Mouse (Mus musculus): ENCODE measurements at regions not wholly inside any gene's neighbourhood (a gene's known extent, or its start where the extent isn't known, plus 50 kb on each side); places are given as distances from the start of the nearest gene placed in this dataset.
A peak's percentile ranks its signal among the peaks of the same experiment; 100 is the strongest.

- Histone ChIP-seq H3K27ac (ENCODE audit: low read length) (no peak overlapping the region), H3K9ac (replicated peaks; ENCODE audit: low read length) (no peak overlapping the region), H3K27me3 (ENCODE audit: insufficient read depth, low read length) (no peaks in the 10 kb centered on the region), H3K9me3 (ENCODE audit: low read length) (no peaks in the 10 kb centered on the region), H3K4me3 (ENCODE audit: low read length) (no peak overlapping the region), H3K36me3 (ENCODE audit: insufficient read depth, low read length) (no peaks in the 10 kb centered on the region), H3K4me2 (replicated peaks; ENCODE audit: low read depth, low read length) (no peak overlapping the region), H3K4me1 (ENCODE audit: insufficient read depth, low read length) (peaks cover 11% of the 10 kb centered on the region)
- ATAC-seq (ENCODE audit: low FRiP score, low TSS enrichment), result no peak
- 60% methylated on average over 1 of the region's 1 CpGs for WGBS
Observed at GRCm38 (mm10) chr1:61233001-61233400, 255.3 kb downstream of the Icos start.

GRCm38 (mm10) chr1:61233476-61234297 is 256.0 kb downstream of the Icos start:
- H3K27ac ChIP-seq (ENCODE audit: low read length), result no peak overlapping the region
- peak overlapping the region; percentile 46 for H3K4me2 ChIP-seq (replicated peaks; ENCODE audit: low read depth, low read length)
- no peaks in the 10 kb centered on the region for H3K27me3 ChIP-seq (ENCODE audit: insufficient read depth, low read length)
- H3K4me1 ChIP-seq (ENCODE audit: insufficient read depth, low read length), result peaks cover 11% of the 10 kb centered on the region
- H3K4me3 ChIP-seq (ENCODE audit: low read length), result peak overlapping the region; percentile 25; the same call in 1 of the 2 replicates
- H3K36me3 ChIP-seq (ENCODE audit: insufficient read depth, low read length), result no peaks in the 10 kb centered on the region
- ATAC-seq (ENCODE audit: low FRiP score, low TSS enrichment), result peak; percentile 89
- WGBS, result 10% methylated on average over 10 of the region's 10 CpGs
- no peaks in the 10 kb centered on the region for H3K9me3 ChIP-seq (ENCODE audit: low read length)
- no peak overlapping the region; the same call in 1 of the 2 replicates for H3K9ac ChIP-seq (replicated peaks; ENCODE audit: low read length)

- no peak overlapping the region for H3K27ac ChIP-seq (ENCODE audit: low read length)
- WGBS, result 22% methylated on average over 1 of the region's 1 CpGs
- peaks cover 11% of the 10 kb centered on the region for H3K4me1 ChIP-seq (ENCODE audit: insufficient read depth, low read length)
- H3K36me3 ChIP-seq (ENCODE audit: insufficient read depth, low read length), result no peaks in the 10 kb centered on the region
- no peaks in the 10 kb centered on the region for H3K27me3 ChIP-seq (ENCODE audit: insufficient read depth, low read length)
- ATAC-seq (ENCODE audit: low FRiP score, low TSS enrichment), result peak; percentile 51; the same call in 1 of the 2 replicates
- no peaks in the 10 kb centered on the region for H3K9me3 ChIP-seq (ENCODE audit: low read length)
- H3K9ac ChIP-seq (replicated peaks; ENCODE audit: low read length), result no peak overlapping the region
- H3K4me3 ChIP-seq (ENCODE audit: low read length), result peak overlapping the region; percentile 25; the same call in 1 of the 2 replicates
- peak overlapping the region; percentile 46 for H3K4me2 ChIP-seq (replicated peaks; ENCODE audit: low read depth, low read length)
Observed at GRCm38 (mm10) chr1:61234298-61234682, 256.6 kb downstream of the Icos start.

- Histone ChIP-seq H3K9me3 (ENCODE audit: low read length) (no peaks in the 10 kb centered on the region), H3K4me1 (ENCODE audit: insufficient read depth, low read length) (peaks cover 11% of the 10 kb centered on the region), H3K4me2 (replicated peaks; ENCODE audit: low read depth, low read length) (no peak overlapping the region), H3K36me3 (ENCODE audit: insufficient read depth, low read length) (no peaks in the 10 kb centered on the region), H3K27me3 (ENCODE audit: insufficient read depth, low read length) (no peaks in the 10 kb centered on the region), H3K4me3 (ENCODE audit: low read length) (no peak overlapping the region), H3K9ac (replicated peaks; ENCODE audit: low read length) (no peak overlapping the region), H3K27ac (ENCODE audit: low read length) (no peak overlapping the region)
- ATAC-seq (ENCODE audit: low FRiP score, low TSS enrichment), result no peak
- 74% methylated on average over 2 of the region's 2 CpGs for WGBS
Observed at GRCm38 (mm10) chr1:61236511-61236910, 258.8 kb downstream of the Icos start.

GRCm38 (mm10) chr1:61238668-61239067 is 260.9 kb downstream of the Icos start:
- no peak overlapping the region for H3K9ac ChIP-seq (replicated peaks; ENCODE audit: low read length)

GRCm38 (mm10) chr1:61257561-61257960 is 279.8 kb downstream of the Icos start:
- no peaks in the 10 kb centered on the region for H3K36me3 ChIP-seq (ENCODE audit: insufficient read depth, low read length)
- no peak overlapping the region for H3K4me3 ChIP-seq (ENCODE audit: low read length)
- H3K27me3 ChIP-seq (ENCODE audit: insufficient read depth, low read length), result no peaks in the 10 kb centered on the region
- no peak for ATAC-seq (ENCODE audit: low FRiP score, low TSS enrichment)
- H3K4me2 ChIP-seq (replicated peaks; ENCODE audit: low read depth, low read length), result no peak overlapping the region
- no peak overlapping the region for H3K9ac ChIP-seq (replicated peaks; ENCODE audit: low read length)
- H3K27ac ChIP-seq (ENCODE audit: low read length), result no peak overlapping the region
- H3K4me1 ChIP-seq (ENCODE audit: insufficient read depth, low read length), result 0 out of 2 replicates have a peak, but pooled peaks cover 2% of the 10 kb centered on the region
- H3K9me3 ChIP-seq (ENCODE audit: low read length), result no peaks in the 10 kb centered on the region

More at GRCm38 (mm10) chr1:61238668-61239067, 260.9 kb downstream of the Icos start:
- Histone ChIP-seq H3K4me3 (ENCODE audit: low read length) (no peak overlapping the region), H3K4me1 (ENCODE audit: insufficient read depth, low read length) (peaks cover 9% of the 10 kb centered on the region), H3K4me2 (replicated peaks; ENCODE audit: low read depth, low read length) (no peak overlapping the region), H3K27ac (ENCODE audit: low read length) (no peak overlapping the region), H3K27me3 (ENCODE audit: insufficient read depth, low read length) (no peaks in the 10 kb centered on the region), H3K36me3 (ENCODE audit: insufficient read depth, low read length) (no peaks in the 10 kb centered on the region), H3K9me3 (ENCODE audit: low read length) (no peaks in the 10 kb centered on the region)
- 91% methylated on average over 3 of the region's 3 CpGs for WGBS
- no peak for ATAC-seq (ENCODE audit: low FRiP score, low TSS enrichment)

GRCm38 (mm10) chr1:61263466-61263865 is 285.7 kb downstream of the Icos start:
- no peak overlapping the region; the same call in 1 of the 2 replicates for H3K4me2 ChIP-seq (replicated peaks; ENCODE audit: low read depth, low read length)
- no peak overlapping the region for H3K27ac ChIP-seq (ENCODE audit: low read length)
- 44% methylated on average over 10 of the region's 10 CpGs for WGBS
- H3K4me1 ChIP-seq (ENCODE audit: insufficient read depth, low read length), result peaks cover 10% of the 10 kb centered on the region; the same call in 1 of the 2 replicates
- no peak for ATAC-seq (ENCODE audit: low FRiP score, low TSS enrichment)
- H3K9ac ChIP-seq (replicated peaks; ENCODE audit: low read length), result no peak overlapping the region
- H3K36me3 ChIP-seq (ENCODE audit: insufficient read depth, low read length), result no peaks in the 10 kb centered on the region
- no peaks in the 10 kb centered on the region for H3K27me3 ChIP-seq (ENCODE audit: insufficient read depth, low read length)
- no peaks in the 10 kb centered on the region for H3K9me3 ChIP-seq (ENCODE audit: low read length)
- no peak overlapping the region for H3K4me3 ChIP-seq (ENCODE audit: low read length)

- Histone ChIP-seq H3K36me3 (ENCODE audit: insufficient read depth, low read length) (no peaks in the 10 kb centered on the region), H3K27ac (ENCODE audit: low read length) (no peak overlapping the region), H3K27me3 (ENCODE audit: insufficient read depth, low read length) (no peaks in the 10 kb centered on the region), H3K4me1 (ENCODE audit: insufficient read depth, low read length) (peaks cover 10% of the 10 kb centered on the region; the same call in 1 of the 2 replicates), H3K9ac (replicated peaks; ENCODE audit: low read length) (no peak overlapping the region), H3K4me2 (replicated peaks; ENCODE audit: low read depth, low read length) (no peak overlapping the region), H3K4me3 (ENCODE audit: low read length) (no peak overlapping the region), H3K9me3 (ENCODE audit: low read length) (no peaks in the 10 kb centered on the region)
- WGBS, result 20% methylated on average over 4 of the region's 4 CpGs
- ATAC-seq (ENCODE audit: low FRiP score, low TSS enrichment), result peak; percentile 12; the same call in 1 of the 2 replicates
Observed at GRCm38 (mm10) chr1:61265706-61266127, 288.0 kb downstream of the Icos start.

- H3K27ac ChIP-seq (ENCODE audit: low read length), result no peak overlapping the region
- H3K4me2 ChIP-seq (replicated peaks; ENCODE audit: low read depth, low read length), result no peak overlapping the region
- no peak for ATAC-seq (ENCODE audit: low FRiP score, low TSS enrichment)
- 86% methylated on average over 4 of the region's 4 CpGs for WGBS
- H3K27me3 ChIP-seq (ENCODE audit: insufficient read depth, low read length), result no peaks in the 10 kb centered on the region
- no peak overlapping the region for H3K9ac ChIP-seq (replicated peaks; ENCODE audit: low read length)
- H3K4me3 ChIP-seq (ENCODE audit: low read length), result no peak overlapping the region
- H3K9me3 ChIP-seq (ENCODE audit: low read length), result no peaks in the 10 kb centered on the region
- H3K36me3 ChIP-seq (ENCODE audit: insufficient read depth, low read length), result no peaks in the 10 kb centered on the region
- no peaks in the 10 kb centered on the region for H3K4me1 ChIP-seq (ENCODE audit: insufficient read depth, low read length)
Observed at GRCm38 (mm10) chr1:61273843-61274242, 296.1 kb downstream of the Icos start.

GRCm38 (mm10) chr1:61274244-61274643 is 296.5 kb downstream of the Icos start:
- WGBS, result 81% methylated on average over 1 of the region's 1 CpGs
- Histone ChIP-seq H3K4me2 (replicated peaks; ENCODE audit: low read depth, low read length) (no peak overlapping the region), H3K4me3 (ENCODE audit: low read length) (no peak overlapping the region), H3K9ac (replicated peaks; ENCODE audit: low read length) (no peak overlapping the region), H3K27ac (ENCODE audit: low read length) (no peak overlapping the region), H3K27me3 (ENCODE audit: insufficient read depth, low read length) (no peaks in the 10 kb centered on the region), H3K36me3 (ENCODE audit: insufficient read depth, low read length) (no peaks in the 10 kb centered on the region), H3K4me1 (ENCODE audit: insufficient read depth, low read length) (no peaks in the 10 kb centered on the region), H3K9me3 (ENCODE audit: low read length) (no peaks in the 10 kb centered on the region)
- no peak for ATAC-seq (ENCODE audit: low FRiP score, low TSS enrichment)

Measured in kidney, embryonic 16.5 days (tissue).